Mouse (Mus musculus): ENCODE data around the gene Gpr146. TPM values are rescaled to one million over a fixed set of nuclear protein-coding genes. Genes with fewer than 3 reads are reported as not detected.

Gpr146 gene
- polyA plus RNA-seq, 1 experiment: 11.7 TPM

- TF ChIP-seq MYOD1 (IDR thresholded peaks at IDR 0.05; ENCODE audit: control insufficient read depth in 1 of 3, insufficient read length in 2 of 3, low read depth in 2 of 3) (no peak), CEBPB (IDR thresholded peaks at IDR 0.05; ENCODE audit: insufficient read depth, poor library complexity, severe bottlenecking) (no peak), POLR2A (IDR thresholded peaks at IDR 0.05; ENCODE audit: insufficient read length, low read depth) (no peak), USF1 (IDR thresholded peaks at IDR 0.05; ENCODE audit: low read depth) (no peak), POLR2AphosphoS2 (IDR thresholded peaks at IDR 0.05; ENCODE audit: insufficient read length, low read depth) (no peak), SRF (IDR thresholded peaks at IDR 0.05; ENCODE audit: control insufficient read depth, insufficient read length, low read depth) (no peak), TCF3 (IDR thresholded peaks at IDR 0.05; ENCODE audit: insufficient read length, low read depth) (no peak), TCF12 (IDR thresholded peaks at IDR 0.05; ENCODE audit: insufficient read depth, poor library complexity, severe bottlenecking) (no peak), REST (IDR thresholded peaks at IDR 0.05; ENCODE audit: insufficient read depth, insufficient read length) (no peak), MAX (IDR thresholded peaks at IDR 0.05; ENCODE audit: low read depth) (no peak), E2F4 (IDR thresholded peaks at IDR 0.05; ENCODE audit: insufficient read depth) (no peak), MYOG (IDR thresholded peaks at IDR 0.05; ENCODE audit: control insufficient read depth in 1 of 3, insufficient read depth in 1 of 3, insufficient read length in 2 of 3, low read depth in 2 of 3) (no peak)
- H3K27me3 ChIP-seq (ENCODE audit: control insufficient read depth, insufficient read depth, insufficient read length): no peaks in the 10 kb centered on the region
- H3K4me2 ChIP-seq (ENCODE audit: low read depth): no peak overlapping the region
- H3ac ChIP-seq (ENCODE audit: control insufficient read depth, insufficient read length): no peak overlapping the region
- no peaks in the 10 kb centered on the region for H3K36me3 ChIP-seq (ENCODE audit: control insufficient read depth, insufficient read depth)
- H3K4me3 ChIP-seq: no peak overlapping the region
- no peaks in the 10 kb centered on the region for H3K79me2 ChIP-seq (ENCODE audit: control insufficient read depth, insufficient read depth)
These were observed 63.6 kb downstream of the Gpr146 start for GRCm38 (mm10) chr5:139440926-139441725.

- no peaks in the 10 kb centered on the region for H3K79me2 ChIP-seq (ENCODE audit: control insufficient read depth, insufficient read depth)
- no peak overlapping the region for H3K4me3 ChIP-seq
- no peak overlapping the region for H3ac ChIP-seq (ENCODE audit: control insufficient read depth, insufficient read length)
- no peaks in the 10 kb centered on the region for H3K36me3 ChIP-seq (ENCODE audit: control insufficient read depth, insufficient read depth)
- TF ChIP-seq TCF12 (IDR thresholded peaks at IDR 0.05; ENCODE audit: insufficient read depth, poor library complexity, severe bottlenecking) (no peak), TCF3 (IDR thresholded peaks at IDR 0.05; ENCODE audit: insufficient read length, low read depth) (no peak), MYOG (IDR thresholded peaks at IDR 0.05; ENCODE audit: control insufficient read depth in 1 of 3, insufficient read depth in 1 of 3, insufficient read length in 2 of 3, low read depth in 2 of 3) (no peak), CEBPB (IDR thresholded peaks at IDR 0.05; ENCODE audit: insufficient read depth, poor library complexity, severe bottlenecking) (no peak), POLR2A (IDR thresholded peaks at IDR 0.05; ENCODE audit: insufficient read length, low read depth) (no peak), USF1 (IDR thresholded peaks at IDR 0.05; ENCODE audit: low read depth) (no peak), SRF (IDR thresholded peaks at IDR 0.05; ENCODE audit: control insufficient read depth, insufficient read length, low read depth) (no peak), MAX (IDR thresholded peaks at IDR 0.05; ENCODE audit: low read depth) (no peak), POLR2AphosphoS2 (IDR thresholded peaks at IDR 0.05; ENCODE audit: insufficient read length, low read depth) (no peak), E2F4 (IDR thresholded peaks at IDR 0.05; ENCODE audit: insufficient read depth) (no peak)
- no peak overlapping the region for H3K4me2 ChIP-seq (ENCODE audit: low read depth)
- no peaks in the 10 kb centered on the region for H3K27me3 ChIP-seq (ENCODE audit: control insufficient read depth, insufficient read depth, insufficient read length)
These were observed 64.2 kb downstream of the Gpr146 start for GRCm38 (mm10) chr5:139441726-139442018.

GRCm38 (mm10) chr5:139442428-139442827, 64.9 kb downstream of the Gpr146 start:
- Histone ChIP-seq H3ac (ENCODE audit: control insufficient read depth, insufficient read length) (no peak overlapping the region), H3K79me2 (ENCODE audit: control insufficient read depth, insufficient read depth) (no peaks in the 10 kb centered on the region), H3K4me3 (no peak overlapping the region), H3K4me2 (ENCODE audit: low read depth) (peak overlapping the region; percentile 67), H3K36me3 (ENCODE audit: control insufficient read depth, insufficient read depth) (no peaks in the 10 kb centered on the region), H3K27me3 (ENCODE audit: control insufficient read depth, insufficient read depth, insufficient read length) (no peaks in the 10 kb centered on the region)
- no peak for TF ChIP-seq POLR2A (IDR thresholded peaks at IDR 0.05; ENCODE audit: insufficient read length, low read depth)
- peak in 2 of 3 experiments; percentile 13 to 65 for TF ChIP-seq MYOG (IDR thresholded peaks at IDR 0.05; ENCODE audit: control insufficient read depth in 1 of 3, insufficient read depth in 1 of 3, insufficient read length in 2 of 3, low read depth in 2 of 3)
- peak in 2 of 3 experiments; percentile 48 to 53 for TF ChIP-seq MYOD1 (IDR thresholded peaks at IDR 0.05; ENCODE audit: control insufficient read depth in 1 of 3, insufficient read length in 2 of 3, low read depth in 2 of 3)

- H3K4me3 ChIP-seq: no peak overlapping the region
- peak overlapping the region; percentile 67 for H3K4me2 ChIP-seq (ENCODE audit: low read depth)
- TF ChIP-seq SRF (IDR thresholded peaks at IDR 0.05; ENCODE audit: control insufficient read depth, insufficient read length, low read depth) (no peak), MYOG (IDR thresholded peaks at IDR 0.05; ENCODE audit: control insufficient read depth in 1 of 3, insufficient read depth in 1 of 3, insufficient read length in 2 of 3, low read depth in 2 of 3) (no peak), E2F4 (IDR thresholded peaks at IDR 0.05; ENCODE audit: insufficient read depth) (no peak), USF1 (IDR thresholded peaks at IDR 0.05; ENCODE audit: low read depth) (no peak), TCF12 (IDR thresholded peaks at IDR 0.05; ENCODE audit: insufficient read depth, poor library complexity, severe bottlenecking) (no peak), POLR2AphosphoS2 (IDR thresholded peaks at IDR 0.05; ENCODE audit: insufficient read length, low read depth) (no peak), REST (IDR thresholded peaks at IDR 0.05; ENCODE audit: insufficient read depth, insufficient read length) (no peak), POLR2A (IDR thresholded peaks at IDR 0.05; ENCODE audit: insufficient read length, low read depth) (no peak), TCF3 (IDR thresholded peaks at IDR 0.05; ENCODE audit: insufficient read length, low read depth) (no peak), MYOD1 (IDR thresholded peaks at IDR 0.05; ENCODE audit: control insufficient read depth in 1 of 3, insufficient read length in 2 of 3, low read depth in 2 of 3) (no peak), CEBPB (IDR thresholded peaks at IDR 0.05; ENCODE audit: insufficient read depth, poor library complexity, severe bottlenecking) (no peak), MAX (IDR thresholded peaks at IDR 0.05; ENCODE audit: low read depth) (no peak)
- H3K36me3 ChIP-seq (ENCODE audit: control insufficient read depth, insufficient read depth): no peaks in the 10 kb centered on the region
- no peaks in the 10 kb centered on the region for H3K27me3 ChIP-seq (ENCODE audit: control insufficient read depth, insufficient read depth, insufficient read length)
- no peaks in the 10 kb centered on the region for H3K79me2 ChIP-seq (ENCODE audit: control insufficient read depth, insufficient read depth)
- no peak overlapping the region for H3ac ChIP-seq (ENCODE audit: control insufficient read depth, insufficient read length)
These were observed 65.5 kb downstream of the Gpr146 start for GRCm38 (mm10) chr5:139442962-139443361.
